Mouse (Mus musculus) T-cell, adult 2 months (primary cell): ENCODE results near the gene G430095P16Rik.

ENCODE experiments used
- DNase-seq: peaks from one replicate; pipeline ENCODE4 v3.0.0; 2022; ENCODE audit warnings: low spot score

The G430095P16Rik gene

GRCm38 (mm10) chr8:84724683-84725082, 1.9 kb downstream of the G430095P16Rik start:
- no peak for DNase-seq

GRCm38 (mm10) chr8:84725246-84725940, 2.6 kb downstream of the G430095P16Rik start:
- DNase-seq = no peak

DNA sequence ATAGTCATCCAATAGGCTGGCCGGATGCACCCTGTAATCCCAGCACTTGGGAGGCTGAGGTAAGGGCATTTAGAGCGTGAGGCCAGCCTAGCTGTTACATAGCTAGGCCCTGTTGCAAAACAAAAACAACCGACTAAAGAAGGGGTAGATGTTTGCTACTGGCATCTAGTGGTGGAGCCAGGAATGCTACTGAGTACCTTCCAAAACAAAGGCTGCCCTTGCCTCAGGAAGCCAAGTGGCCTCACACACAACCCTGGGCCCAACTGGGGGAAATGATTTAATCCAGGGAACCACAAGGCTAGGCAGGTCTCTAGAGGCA, 3.1 kb downstream of the G430095P16Rik start:
- DNase-seq = no peak

DNA sequence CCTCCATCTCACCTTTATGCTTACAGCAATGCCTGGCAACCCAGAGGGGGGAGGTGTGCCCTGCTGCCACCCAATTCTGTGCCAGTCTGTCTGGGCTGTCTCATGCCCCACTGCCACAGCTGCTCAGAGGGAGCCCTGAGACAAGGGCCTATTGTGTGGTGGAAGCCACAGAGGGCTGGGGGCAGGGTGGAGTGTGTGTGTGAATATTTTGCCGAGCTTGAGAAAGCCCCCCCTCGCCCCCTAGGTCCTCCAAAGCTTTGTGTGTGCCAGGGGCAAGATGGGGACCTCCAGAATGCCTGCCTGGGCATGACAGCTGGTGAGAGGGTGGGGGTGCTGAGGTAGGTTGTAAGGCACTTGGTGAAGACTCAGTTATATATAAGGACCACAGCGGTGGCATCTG, 5.7 kb downstream of the G430095P16Rik start:
- no peak for DNase-seq

GRCm38 (mm10) chr8:84729921-84730362, 7.1 kb downstream of the G430095P16Rik start:
- no peak for DNase-seq

DNA sequence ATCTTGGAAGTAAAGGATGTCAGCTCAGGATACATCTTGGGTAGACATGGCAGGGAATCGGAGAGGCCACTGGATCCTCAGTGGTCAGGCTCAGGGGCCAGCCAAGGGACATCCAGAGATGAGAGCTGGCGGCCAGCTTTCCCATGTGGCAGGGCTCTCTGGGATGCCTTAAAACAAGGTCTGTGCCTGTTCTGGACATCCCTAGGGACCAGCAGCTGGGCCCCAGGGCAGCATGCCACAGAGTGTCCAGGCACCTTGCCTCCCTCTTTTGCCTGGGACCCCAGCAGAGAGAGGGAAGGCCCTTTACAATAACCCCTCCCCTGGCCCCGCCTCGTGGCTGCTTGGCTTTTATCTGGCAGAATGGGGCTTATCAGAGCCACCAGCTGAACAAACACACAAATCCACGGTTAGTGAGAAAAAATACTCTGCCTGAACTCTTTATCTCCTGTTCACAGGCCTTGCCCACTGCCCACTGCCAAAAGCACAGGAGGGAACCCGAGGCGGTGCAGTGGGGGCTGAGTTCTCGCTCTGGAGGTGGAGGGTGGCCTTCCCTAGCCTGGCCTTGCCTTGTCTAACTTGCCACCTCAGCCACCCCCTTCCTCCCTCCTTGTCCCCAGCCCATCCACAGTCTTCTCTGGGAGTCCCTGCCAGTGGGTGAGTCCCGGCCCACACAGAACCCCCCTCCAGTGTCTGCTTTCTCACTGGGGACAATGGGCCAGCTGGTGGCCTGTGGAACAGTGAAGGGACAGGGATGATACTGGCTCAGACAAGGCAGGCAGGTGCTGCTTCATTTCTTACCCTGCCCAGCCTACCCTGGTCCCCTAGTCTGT, 7.9 kb downstream of the G430095P16Rik start:
- no peak for DNase-seq

GRCm38 (mm10) chr8:84731371-84732177, 8.8 kb downstream of the G430095P16Rik start:
- no peak for DNase-seq

DNA sequence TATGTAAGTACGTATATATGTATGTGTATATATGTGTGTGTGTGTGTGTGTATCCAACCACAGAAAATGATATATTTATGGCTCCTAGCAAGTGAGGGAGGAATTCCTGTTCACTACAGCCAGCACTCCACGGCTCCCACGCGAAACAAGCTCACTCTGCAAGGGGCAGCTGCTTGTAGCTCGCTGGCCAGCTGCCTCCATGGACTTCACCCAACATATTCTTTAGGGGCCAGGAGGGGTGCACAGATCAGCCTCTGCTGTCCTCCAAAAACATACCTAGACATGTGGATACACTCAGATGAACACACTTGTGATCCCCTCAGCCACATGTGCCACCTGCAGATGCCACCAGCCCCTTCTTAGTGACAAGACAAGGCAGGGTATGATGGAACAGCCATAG, 9.7 kb downstream of the G430095P16Rik start:
- no peak for DNase-seq

DNA sequence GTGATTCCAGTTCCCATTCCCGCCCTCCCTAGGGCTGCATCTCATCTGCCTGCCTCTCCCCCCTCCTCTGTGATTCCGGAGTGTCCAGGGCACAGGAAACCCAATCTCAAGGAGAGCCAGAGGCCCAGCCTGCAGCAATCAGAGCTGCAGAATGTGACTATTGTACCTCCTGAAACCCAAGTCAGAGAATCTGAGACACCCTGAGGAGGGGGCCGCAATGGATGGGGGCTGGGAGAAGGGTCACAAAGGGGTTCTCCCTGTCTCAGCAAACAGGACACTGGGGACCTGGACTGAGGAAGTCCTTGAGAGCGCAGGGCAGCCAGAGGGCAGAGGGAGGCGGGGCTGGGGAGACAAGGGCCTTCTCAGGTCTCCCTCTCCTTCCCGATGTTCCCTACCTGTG, 10.2 kb downstream of the G430095P16Rik start:
- no peak for DNase-seq

DNA sequence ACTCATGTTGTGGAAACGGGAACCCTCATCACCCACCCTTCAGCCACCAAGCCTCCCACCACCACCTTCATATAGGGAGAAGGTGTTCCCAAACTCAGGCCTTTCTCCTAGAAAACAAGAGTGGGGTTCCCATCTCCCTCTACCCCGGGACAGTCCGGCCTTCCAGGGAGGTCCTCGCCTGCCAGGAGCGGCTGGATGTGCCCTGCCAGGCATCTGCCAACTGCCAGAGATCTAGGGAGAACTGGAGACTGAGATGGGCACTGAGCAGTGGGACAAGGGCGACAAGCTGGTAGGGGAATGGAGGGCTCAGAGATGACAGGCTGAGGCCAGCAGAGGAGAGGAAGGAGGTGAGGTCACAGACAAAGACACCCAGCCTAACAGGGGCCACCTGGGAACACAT, 11.2 kb downstream of the G430095P16Rik start:
- no peak for DNase-seq

DNA sequence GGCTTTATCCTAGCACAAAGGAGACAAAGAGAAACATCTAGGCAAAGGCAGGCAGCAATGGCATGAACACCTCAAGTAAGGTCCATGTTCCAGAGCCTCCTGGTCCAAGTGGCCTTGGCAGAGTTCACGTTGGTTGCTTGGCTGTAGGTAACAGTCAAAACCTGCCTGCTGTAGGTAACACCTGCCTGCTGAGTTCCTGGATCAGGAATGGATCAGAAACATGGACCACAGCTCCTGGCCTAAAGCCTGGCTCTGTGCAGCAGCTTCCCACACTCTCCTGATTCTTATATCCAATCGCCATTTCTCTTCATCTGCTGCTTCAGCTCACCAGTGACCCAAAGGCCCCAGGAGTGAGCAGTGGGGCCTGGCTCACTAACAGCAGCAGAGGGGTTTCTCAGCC, 11.9 kb downstream of the G430095P16Rik start:
- no peak for DNase-seq

DNA sequence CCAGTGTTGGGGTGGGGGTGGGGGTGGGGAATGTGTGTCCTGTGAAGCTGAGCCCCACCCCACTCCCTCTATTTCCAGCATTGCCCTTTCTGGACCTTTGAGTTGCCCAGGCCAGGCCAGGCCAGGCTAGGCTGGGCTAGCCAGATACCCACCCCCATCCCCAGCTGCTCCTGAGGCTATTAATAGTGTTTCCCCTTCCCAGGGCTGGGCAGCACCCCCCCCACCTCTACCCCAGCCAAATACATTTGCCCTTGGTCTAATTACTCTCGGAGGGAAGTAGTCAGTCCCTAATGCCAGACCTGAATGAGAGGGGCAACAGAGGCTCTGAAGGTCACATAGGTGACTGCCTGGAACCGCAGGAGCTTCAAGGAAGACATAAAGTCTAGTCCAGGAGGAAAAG, 12.8 kb downstream of the G430095P16Rik start:
- DNase-seq = no peak

- DNase-seq = no peak
These were observed 13.7 kb downstream of the G430095P16Rik start for GRCm38 (mm10) chr8:84736521-84736920.

DNA sequence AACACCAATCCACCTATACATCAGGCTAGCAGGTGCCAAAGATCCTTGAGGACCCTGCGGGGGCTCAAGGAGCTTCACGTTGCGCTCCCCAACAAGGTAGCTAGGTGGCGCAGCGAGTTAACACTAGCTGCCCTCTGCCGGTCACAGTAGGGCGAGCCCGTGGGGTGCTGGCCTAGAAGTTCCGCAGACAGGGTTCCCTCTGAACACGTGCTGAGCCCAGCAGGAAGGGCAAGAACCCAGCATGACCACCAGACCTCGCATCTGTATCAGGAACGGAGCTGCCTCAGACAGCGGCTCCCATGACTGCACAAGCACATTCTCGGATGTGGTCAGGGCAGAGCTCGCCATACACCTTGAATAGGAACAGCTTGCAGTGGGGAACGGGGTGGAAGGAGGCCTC, 14.8 kb downstream of the G430095P16Rik start:
- DNase-seq = peak; percentile 81

- no peak for DNase-seq
These were observed 15.5 kb downstream of the G430095P16Rik start for GRCm38 (mm10) chr8:84738266-84738665.

GRCm38 (mm10) chr8:84738715-84739400, 16.1 kb downstream of the G430095P16Rik start:
- DNase-seq = no peak

DNA sequence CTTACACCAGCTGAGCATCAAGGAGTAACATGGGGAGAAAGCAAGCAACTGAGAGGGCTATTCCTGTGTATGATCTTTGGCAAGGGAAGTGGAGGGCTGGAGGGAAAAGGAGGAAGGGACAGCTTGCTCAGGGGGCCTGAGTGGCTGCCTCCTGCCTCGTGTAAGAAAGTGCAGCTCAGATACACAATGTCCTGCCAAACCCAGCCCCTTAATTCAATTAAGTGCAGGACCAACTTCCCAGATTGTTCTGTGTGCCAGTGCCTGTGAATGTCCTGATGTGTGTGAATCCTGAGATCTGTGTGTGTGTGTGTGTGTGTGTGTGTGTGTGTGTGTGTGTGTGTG, 16.6 kb downstream of the G430095P16Rik start:
- no peak for DNase-seq

GRCm38 (mm10) chr8:84740895-84741843, 18.4 kb downstream of the G430095P16Rik start:
- no peak for DNase-seq

DNA sequence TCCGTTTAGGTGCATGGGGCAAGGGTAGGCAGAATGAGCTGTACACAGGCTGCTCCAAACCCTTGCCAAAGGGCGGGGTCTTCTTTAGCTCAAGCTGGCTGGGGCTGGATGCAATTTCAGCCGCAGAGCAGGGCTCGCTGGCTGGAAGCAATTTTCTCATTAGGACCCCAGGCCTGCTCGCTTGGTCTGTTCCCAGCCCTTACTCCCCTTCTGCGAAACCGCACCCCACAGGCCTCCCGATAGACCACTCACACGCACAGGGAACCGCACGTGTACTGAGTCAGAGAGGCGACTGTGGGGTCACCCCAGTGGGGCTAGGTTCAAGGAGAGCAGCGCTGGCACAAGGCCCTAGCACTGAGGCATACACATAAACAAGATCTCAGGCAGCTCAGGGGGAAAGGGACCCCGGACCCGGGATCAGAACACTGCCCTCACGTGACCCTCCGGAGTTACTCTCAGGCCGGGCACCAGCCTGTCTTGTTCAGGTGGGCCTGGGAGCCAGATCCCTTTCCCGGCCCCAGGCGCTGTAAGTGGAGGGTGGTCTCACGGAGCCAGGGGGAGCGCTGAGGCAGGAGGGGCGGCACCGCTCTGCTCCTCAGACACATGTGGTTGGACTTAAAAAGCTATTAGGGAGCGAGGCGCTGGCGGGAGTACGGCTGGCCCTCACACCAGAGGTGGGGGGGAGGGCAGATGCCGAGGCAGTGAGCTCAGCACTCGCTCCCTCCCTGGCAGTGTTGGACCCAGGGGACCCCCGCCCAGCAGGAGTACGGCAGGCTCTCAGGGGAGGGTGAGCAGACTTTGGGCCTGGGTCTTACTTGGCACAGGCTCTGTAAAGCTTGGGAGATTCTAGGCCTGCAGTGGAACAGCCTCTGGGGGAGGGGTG, 19.6 kb downstream of the G430095P16Rik start:
- no peak for DNase-seq

DNA sequence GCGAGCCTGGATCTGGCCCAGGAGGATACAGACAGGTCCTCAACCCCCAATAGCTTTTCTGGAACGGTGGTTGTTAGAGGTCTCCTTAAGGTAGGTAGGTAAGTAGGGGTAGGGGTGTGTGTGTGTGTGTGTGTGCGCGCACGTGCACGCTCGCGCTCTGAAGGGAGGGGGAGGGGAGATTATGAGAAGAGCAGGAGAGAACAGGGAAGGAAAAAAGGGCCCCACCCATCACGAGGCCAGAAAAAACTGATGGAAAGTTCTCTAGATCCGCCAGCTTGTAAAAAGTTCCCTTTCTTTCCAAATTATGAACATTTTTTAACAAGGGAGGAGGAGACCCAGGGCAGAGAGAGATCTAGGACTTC, 20.2 kb downstream of the G430095P16Rik start:
- DNase-seq = no peak
